Mouse (Mus musculus) CH12.LX (cell line): ENCODE measurements around the gene Rgl1. TPM values are rescaled to one million over a fixed set of nuclear protein-coding genes. Genes with fewer than 3 reads are reported as not detected.

Experiments
- DNase-seq: peaks from one replicate; pipeline ENCODE4 v3.0.0-alpha.2; 2013; ENCODE audit errors: extremely low read depth
- H3K27ac ChIP-seq: 2 replicates; pipeline ENCODE4 v1.5.1; 2012; ENCODE audit warnings: low read depth, mild to moderate bottlenecking, control low read depth, moderate library complexity; ENCODE audit not compliant: insufficient read depth
- H3K27me3 ChIP-seq: replicated peaks from 2 replicates; pipeline ENCODE3; 2012; ENCODE audit warnings: inconsistent platforms
- H3K36me3 ChIP-seq, 2 experiments: replicated peaks in 1 of 2; 2 replicates each; pipeline versions ENCODE3 to v1.6.1; 2012; ENCODE audit warnings: inconsistent platforms in 1 of 2, low read length in 1 of 2, mild to moderate bottlenecking in 1 of 2, mixed read lengths in 1 of 2, moderate library complexity in 1 of 2; ENCODE audit not compliant: control insufficient read depth in 1 of 2, insufficient read depth in 1 of 2
- H3K4me1 ChIP-seq, 2 experiments: 2 replicates each; pipeline ENCODE4 v1.6.1; 2012; ENCODE audit warnings: inconsistent platforms in 1 of 2, moderate library complexity in 1 of 2; ENCODE audit not compliant: insufficient read depth in 2 of 2, control insufficient read depth in 1 of 2
- H3K4me2 ChIP-seq: 2 replicates; pipeline ENCODE4 v1.6.1; 2012; ENCODE audit warnings: low read depth, mild to moderate bottlenecking, control low read depth; ENCODE audit not compliant: poor library complexity, insufficient read depth, severe bottlenecking
- H3K4me3 ChIP-seq, 3 experiments: fragments of 150-350 bp in 1 of 3; sonication (generic) in 1 of 3; replicated peaks in 1 of 3; 2 replicates each; pipeline versions ENCODE3 to v1.5.1; 2011 to 2012; ENCODE audit warnings: low read depth in 2 of 3, low read length in 2 of 3, mild to moderate bottlenecking in 2 of 3, moderate library complexity in 2 of 3, control low read depth in 1 of 3, improper control_type of control experiment in 1 of 3, inconsistent platforms in 1 of 3, mixed read lengths in 1 of 3; ENCODE audit not compliant: poor library complexity in 1 of 3
- H3K79me2 ChIP-seq: replicated peaks from 2 replicates; pipeline ENCODE4 v1.6.1; 2012; ENCODE audit warnings: mild to moderate bottlenecking, moderate library complexity; ENCODE audit not compliant: control insufficient read depth, poor library complexity, insufficient read depth, severe bottlenecking; ENCODE audit errors: extremely low read depth
- H3K9ac ChIP-seq: 2 replicates; pipeline ENCODE4 v1.6.1; 2012; ENCODE audit warnings: low read depth, mild to moderate bottlenecking, control low read depth, moderate library complexity; ENCODE audit not compliant: insufficient read depth
- H3K9me3 ChIP-seq: replicated peaks from 2 replicates; pipeline ENCODE3; 2012; ENCODE audit warnings: low read length, inconsistent platforms, mixed read lengths
- BHLHE40 ChIP-seq: IDR thresholded peaks from 2 replicates; pipeline ENCODE4 v1.6.1; 2011; ENCODE audit warnings: mild to moderate bottlenecking, low read depth, low read length, improper control_type of control experiment
- CHD2 ChIP-seq: IDR thresholded peaks from 2 replicates; pipeline ENCODE4 v1.6.1; 2011; ENCODE audit warnings: low read length, improper control_type of control experiment
- ELF1 ChIP-seq: IDR thresholded peaks from 2 replicates; pipeline ENCODE4 v1.6.1; 2014; ENCODE audit warnings: low read depth, mild to moderate bottlenecking, inconsistent platforms, low read length, improper control_type of control experiment
- GABPA ChIP-seq: IDR thresholded peaks from 2 replicates; pipeline ENCODE4 v1.6.1; 2012; ENCODE audit warnings: low read depth, low read length, improper control_type of control experiment, inconsistent platforms; ENCODE audit not compliant: insufficient replicate concordance
- JUN ChIP-seq: IDR thresholded peaks from 2 replicates; pipeline ENCODE4 v1.6.1; 2011; ENCODE audit warnings: low read depth, mild to moderate bottlenecking, low read length, improper control_type of control experiment, moderate library complexity; ENCODE audit not compliant: insufficient read depth
- JUND ChIP-seq: conservative IDR thresholded peaks from 2 replicates; pipeline ENCODE4 v1.6.1; 2011; ENCODE audit warnings: low read depth, low read length, improper control_type of control experiment
- KAT2A ChIP-seq: IDR thresholded peaks from 2 replicates; pipeline ENCODE4 v1.6.1; 2012; ENCODE audit warnings: low read length, improper control_type of control experiment, inconsistent platforms; ENCODE audit not compliant: insufficient replicate concordance
- MAFK ChIP-seq: IDR thresholded peaks from 2 replicates; pipeline ENCODE4 v1.6.1; 2011; ENCODE audit warnings: low read length, improper control_type of control experiment; ENCODE audit not compliant: insufficient replicate concordance
- MEF2A ChIP-seq: IDR thresholded peaks from 2 replicates; pipeline ENCODE4 v1.6.1; 2014; ENCODE audit warnings: low read depth, mild to moderate bottlenecking, inconsistent platforms, low read length, improper control_type of control experiment, borderline replicate concordance
- MXI1 ChIP-seq: IDR thresholded peaks from 2 replicates; pipeline ENCODE4 v1.6.1; 2011; ENCODE audit warnings: mild to moderate bottlenecking, low read depth, low read length, improper control_type of control experiment
- MYC ChIP-seq: IDR thresholded peaks from 2 replicates; pipeline ENCODE4 v1.6.1; 2011; ENCODE audit warnings: low read depth, mild to moderate bottlenecking, improper control_type of control experiment, low read length
- NELFE ChIP-seq: IDR thresholded peaks from 2 replicates; pipeline ENCODE4 v1.6.1; 2011; ENCODE audit warnings: low read depth, low read length, improper control_type of control experiment
- PAX5 ChIP-seq: IDR thresholded peaks from 2 replicates; pipeline ENCODE4 v1.6.1; 2012; ENCODE audit warnings: low read length, inconsistent platforms, mixed read lengths
- POLR2A ChIP-seq: IDR thresholded peaks from 2 replicates; pipeline ENCODE4 v1.6.1; 2011; ENCODE audit warnings: low read depth, mild to moderate bottlenecking, improper control_type of control experiment, low read length
- POLR2AphosphoS2 ChIP-seq: IDR thresholded peaks from 2 replicates; pipeline ENCODE4 v1.6.1; 2011; ENCODE audit warnings: low read depth, low read length, improper control_type of control experiment
- RAD21 ChIP-seq: IDR thresholded peaks from 2 replicates; pipeline ENCODE4 v1.6.1; 2011; ENCODE audit warnings: low read depth, mild to moderate bottlenecking, low read length, improper control_type of control experiment, moderate library complexity
- SIN3A ChIP-seq: IDR thresholded peaks from 2 replicates; pipeline ENCODE4 v1.6.1; 2012; ENCODE audit warnings: low read length, improper control_type of control experiment, inconsistent platforms
- SMC3 ChIP-seq: IDR thresholded peaks from 2 replicates; pipeline ENCODE4 v1.6.1; 2011; ENCODE audit warnings: low read depth, low read length, improper control_type of control experiment
- TBP ChIP-seq: conservative IDR thresholded peaks from 2 replicates; pipeline ENCODE4 v1.6.1; 2011; ENCODE audit warnings: low read depth, low read length, improper control_type of control experiment
- TCF12 ChIP-seq: IDR thresholded peaks from 2 replicates; pipeline ENCODE4 v1.6.1; 2014; ENCODE audit warnings: low read depth, mild to moderate bottlenecking, inconsistent platforms, low read length, improper control_type of control experiment
- ZC3H11A ChIP-seq: IDR thresholded peaks from 2 replicates; pipeline ENCODE4 v1.6.1; 2012; ENCODE audit warnings: low read depth, mild to moderate bottlenecking, inconsistent platforms, low read length, improper control_type of control experiment
- ZNF384 ChIP-seq: IDR thresholded peaks from 2 replicates; pipeline ENCODE4 v1.6.1; 2012; ENCODE audit warnings: low read depth, low read length, improper control_type of control experiment, inconsistent platforms
- dilution Hi-C: fragments of 300-500 bp; cut with MboI; formaldehyde crosslinking; loops from 2 replicates; pipeline ENCODE4 v1.14.3; 2020; ENCODE audit warnings: low sequenced_read_pairs; ENCODE audit not compliant: extremely low pct_unique_long_range_greater_than_20kb, extremely low pct_ligation_motif_present
- in situ Hi-C: fragments of 300-500 bp; cut with MboI; formaldehyde crosslinking; loops from 3 replicates; pipeline ENCODE4 v1.14.3; 2019; ENCODE audit warnings: low sequenced_read_pairs, low pct_ligation_motif_present, low pct_unique_long_range_greater_than_20kb, mixed read lengths
- polyA plus RNA-seq: library from polyadenylated mRNA; unstranded; fragments of >175 nt; gene quantifications from 2 replicates; pipeline ENCODE4 v1.2.1, GENCODE M21; 2012; ENCODE audit warnings: low read depth; ENCODE audit not compliant: insufficient read length
- total RNA-seq, 2 experiments: library from RNA; depleted of rRNA; stranded (reverse); fragments of 300-350 nt in 1 of 2; fragments of >200 nt in 1 of 2; gene quantifications; 2 replicates each; pipeline ENCODE4 v1.2.3; 2012 to 2014

The Rgl1 gene
- total and polyA plus RNA-seq, 3 experiments, result 0.25 to 1.7 (median 0.74) TPM

DNA sequence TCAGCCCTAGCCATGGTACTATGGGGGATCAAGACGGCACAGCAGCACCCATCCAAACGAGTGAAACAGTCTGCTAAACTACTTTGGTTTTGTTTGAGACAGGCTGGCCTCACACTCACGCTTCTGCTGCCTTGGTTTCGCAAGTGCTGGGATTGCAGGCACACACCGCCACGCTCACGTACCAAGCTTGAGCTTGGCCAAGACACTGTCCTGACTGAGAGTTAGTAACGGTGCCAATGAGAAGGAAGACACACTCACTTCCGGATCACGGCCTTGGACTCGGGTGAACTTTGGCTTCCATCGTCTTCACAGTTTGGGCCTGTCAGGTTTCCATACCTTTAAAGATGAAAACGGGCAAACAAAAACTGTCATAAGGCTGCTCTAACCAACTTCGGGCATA, 194.8 kb downstream of the Rgl1 start:
- H3K27me3 ChIP-seq, result no peaks in the 10 kb centered on the region
- H3K27ac ChIP-seq, result no peak overlapping the region
- H3K36me3 ChIP-seq, result no peaks in the 10 kb centered on the region
- TF ChIP-seq TCF12 (no peak), MXI1 (no peak), ELF1 (no peak)
- TF ChIP-seq, all 38 proteins: peak for 0
- no peaks in the 10 kb centered on the region for H3K9me3 ChIP-seq
- H3K4me2 ChIP-seq, result no peak overlapping the region
- no peak for DNase-seq
- dilution Hi-C loops, result no loop called here
- no peaks in the 10 kb centered on the region for H3K79me2 ChIP-seq
- in situ Hi-C loops, result no loop called here
- no peak overlapping the region for H3K9ac ChIP-seq
- H3K4me1 ChIP-seq, result peaks cover 0 to 8% of the 10 kb centered on the region in 2 experiments; a peak in 3 of 4 replicates
- H3K4me3 ChIP-seq, result no peak overlapping the region

DNA sequence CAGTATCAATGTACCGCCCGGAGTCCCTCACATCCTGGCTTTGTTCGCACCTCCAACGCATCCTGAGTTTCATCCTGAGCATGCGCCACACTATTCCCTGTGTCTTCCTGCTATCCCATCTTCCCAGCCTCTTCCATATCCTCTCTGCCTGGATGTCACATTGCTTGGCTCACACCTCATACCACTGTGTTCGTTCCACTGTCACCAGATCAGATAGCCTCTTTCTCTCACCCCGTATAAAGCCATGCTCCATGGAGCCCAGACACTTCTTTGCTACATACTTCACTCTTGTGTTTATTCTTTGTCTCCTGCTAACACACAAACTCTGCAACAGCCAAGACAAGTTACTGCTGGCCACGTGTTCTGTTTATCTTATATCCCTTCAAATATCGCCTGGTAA, 195.5 kb downstream of the Rgl1 start:
- Histone ChIP-seq H3K4me3 (no peak overlapping the region), H3K79me2 (no peaks in the 10 kb centered on the region), H3K36me3 (no peaks in the 10 kb centered on the region), H3K27me3 (no peaks in the 10 kb centered on the region), H3K4me2 (no peak overlapping the region), H3K9ac (no peak overlapping the region), H3K4me1 (peaks cover 0 to 11% of the 10 kb centered on the region in 2 experiments; a peak in 3 of 4 replicates), H3K27ac (no peak overlapping the region), H3K9me3 (no peaks in the 10 kb centered on the region)
- DNase-seq, result no peak
- TF ChIP-seq ELF1, result no peak
- TF ChIP-seq KAT2A, result no peak
- no peak for TF ChIP-seq TBP
- TF ChIP-seq ZNF384, result no peak
- TF ChIP-seq POLR2AphosphoS2, result no peak
- no peak for TF ChIP-seq JUN
- TF ChIP-seq GABPA, result no peak
- TF ChIP-seq POLR2A, result no peak
- TF ChIP-seq SMC3, result no peak
- TF ChIP-seq CHD2, result no peak
- TF ChIP-seq NELFE, result no peak
- TF ChIP-seq MEF2A, result no peak
- TF ChIP-seq RAD21, result no peak
- TF ChIP-seq BHLHE40, result no peak
- TF ChIP-seq MYC, result no peak
- TF ChIP-seq SIN3A, result no peak
- no peak for TF ChIP-seq ZC3H11A
- no peak for TF ChIP-seq MAFK
- no peak for TF ChIP-seq JUND
- no peak for TF ChIP-seq PAX5
- dilution Hi-C loops (no loop called here), in situ Hi-C loops (no loop called here)
